Mouse (Mus musculus): ENCODE measurements around the gene 1700123O20Rik.

- TF ChIP-seq CTCF (IDR thresholded peaks at IDR 0.05) = no peak
- TF ChIP-seq EP300 (IDR thresholded peaks at IDR 0.05) = no peak
Observed at GRCm38 (mm10) chr14:54734004-54734403, 48.0 kb downstream of the 1700123O20Rik start.

Measured in lung, postnatal 0 days (tissue).